Mouse (Mus musculus): ENCODE measurements at regions not wholly inside any gene's neighbourhood (a gene's known extent, or its start where the extent isn't known, plus 50 kb on each side); places are given as distances from the start of the nearest gene placed in this dataset.

DNA sequence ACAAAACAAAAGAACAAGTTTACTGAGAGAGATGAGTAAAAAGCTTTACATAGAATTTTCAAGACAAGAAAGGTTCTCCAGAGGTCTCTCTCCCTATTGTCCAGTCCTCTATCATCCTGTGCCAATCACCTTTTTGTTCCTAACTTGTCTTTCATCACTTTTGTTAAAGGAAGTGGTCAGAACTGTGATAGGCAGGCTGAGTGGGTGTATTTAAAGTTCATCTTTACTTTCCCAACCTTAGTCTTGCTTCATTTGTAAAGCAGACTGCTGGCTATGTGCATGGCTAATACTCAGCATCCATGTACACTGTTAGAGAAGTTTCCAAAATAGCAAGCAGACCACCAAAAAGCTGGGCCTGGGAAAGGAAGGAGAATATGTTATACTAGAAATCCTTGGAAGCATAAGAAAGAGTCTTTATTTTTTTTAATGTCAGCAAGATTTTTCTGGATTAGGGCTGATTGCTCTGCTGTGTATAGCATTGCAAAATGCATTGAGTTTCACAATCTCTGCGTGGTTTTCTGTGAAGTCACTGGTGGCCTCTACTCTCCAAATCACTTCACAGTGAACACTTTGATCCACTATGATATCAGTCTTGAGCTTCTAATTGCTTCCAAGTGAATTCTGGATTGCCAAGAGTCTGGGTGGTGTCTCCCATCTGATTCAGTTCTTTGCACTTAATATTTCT is 973.8 kb downstream of the Gsdmc2 start (continued):
- no peak for TF ChIP-seq TCF12 (IDR thresholded peaks at IDR 0.05; ENCODE audit: low read depth, low read length)

DNA sequence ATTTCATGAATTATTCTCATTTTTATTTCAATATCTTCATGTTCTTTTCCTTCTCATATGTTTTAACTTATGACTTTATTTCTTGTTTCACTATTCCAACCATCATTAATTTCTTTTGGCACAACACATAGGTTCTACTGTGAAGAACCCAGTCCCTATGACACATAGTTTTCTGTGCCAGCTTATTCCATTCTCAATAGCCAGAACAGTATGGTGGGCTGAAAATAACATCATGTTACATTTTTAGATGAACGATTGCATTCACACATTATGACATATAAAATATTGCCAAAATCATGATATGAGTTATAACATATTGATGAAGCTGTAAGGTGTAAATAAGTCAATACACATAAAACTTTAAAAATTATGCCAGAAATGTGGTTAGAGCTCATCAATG is 982.4 kb downstream of the Gsdmc2 start:
- Histone ChIP-seq H3K27me3 (replicated peaks) (no peaks in the 10 kb centered on the region), H3K4me1 (ENCODE audit: control insufficient read depth in 1 of 2, insufficient read depth in 2 of 2) (no peaks in the 10 kb centered on the region), H3K9me3 (replicated peaks; ENCODE audit: low read length) (no peaks in the 10 kb centered on the region), H3K27ac (ENCODE audit: insufficient read depth, low read depth) (no peak overlapping the region), H3K9ac (ENCODE audit: insufficient read depth, low read depth) (no peak overlapping the region), H3K4me2 (ENCODE audit: insufficient read depth, low read depth, poor library complexity, severe bottlenecking) (no peak overlapping the region), H3K4me3 (replicated peaks in 1 of 3; ENCODE audit: low read depth in 2 of 3, low read length in 2 of 3, poor library complexity in 1 of 3) (no peak overlapping the region), H3K36me3 (replicated peaks in 1 of 2; ENCODE audit: control insufficient read depth in 1 of 2, insufficient read depth in 1 of 2, low read length in 1 of 2) (no peaks in the 10 kb centered on the region), H3K79me2 (replicated peaks; ENCODE audit: control insufficient read depth, extremely low read depth, insufficient read depth, poor library complexity, severe bottlenecking) (no peaks in the 10 kb centered on the region)
- no peak for DNase-seq (ENCODE audit: extremely low read depth)
- in situ Hi-C loops (cut with MboI; ENCODE audit: low pct_ligation_motif_present, low pct_unique_long_range_greater_than_20kb, low sequenced_read_pairs), result no loop called here
- TF ChIP-seq BHLHE40 (IDR thresholded peaks at IDR 0.05; ENCODE audit: low read depth, low read length), result no peak
- no peak for TF ChIP-seq SIN3A (IDR thresholded peaks at IDR 0.05; ENCODE audit: low read length)
- no peak for TF ChIP-seq POLR2A (IDR thresholded peaks at IDR 0.05; ENCODE audit: low read depth, low read length)
- no peak for TF ChIP-seq PAX5 (IDR thresholded peaks at IDR 0.05; ENCODE audit: low read length)
- no peak for TF ChIP-seq MAFK (IDR thresholded peaks at IDR 0.05; ENCODE audit: insufficient replicate concordance, low read length)
- dilution Hi-C loops (cut with MboI; ENCODE audit: extremely low pct_ligation_motif_present, extremely low pct_unique_long_range_greater_than_20kb, low sequenced_read_pairs), result no loop called here

DNA sequence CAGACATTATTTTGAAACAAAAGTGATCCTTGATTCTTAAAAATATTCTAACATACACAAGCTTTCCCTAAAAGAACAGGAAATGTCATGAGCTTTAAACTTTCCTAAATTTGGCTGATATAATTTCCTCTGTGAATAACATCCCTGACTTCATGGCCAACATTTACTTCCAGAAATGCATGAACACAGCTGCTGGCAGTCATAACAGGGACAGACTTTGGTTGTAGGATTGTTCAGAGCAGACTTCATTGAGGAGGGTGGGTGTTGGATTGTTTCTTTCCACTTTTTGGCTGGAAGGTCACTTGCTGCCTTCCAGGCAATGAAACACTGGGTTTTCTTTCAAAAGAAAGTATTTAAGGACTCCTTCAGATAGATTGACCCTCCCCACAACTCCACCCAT is 983.6 kb downstream of the Gsdmc2 start:
- in situ Hi-C loops (cut with MboI; ENCODE audit: low pct_ligation_motif_present, low pct_unique_long_range_greater_than_20kb, low sequenced_read_pairs) (no loop called here), dilution Hi-C loops (cut with MboI; ENCODE audit: extremely low pct_ligation_motif_present, extremely low pct_unique_long_range_greater_than_20kb, low sequenced_read_pairs) (no loop called here)
- no peaks in the 10 kb centered on the region for H3K27me3 ChIP-seq (replicated peaks)
- no peak for DNase-seq (ENCODE audit: extremely low read depth)
- H3K9me3 ChIP-seq (replicated peaks; ENCODE audit: low read length), result no peaks in the 10 kb centered on the region
- H3K9ac ChIP-seq (ENCODE audit: insufficient read depth, low read depth), result no peak overlapping the region
- H3K4me1 ChIP-seq (ENCODE audit: control insufficient read depth in 1 of 2, insufficient read depth in 2 of 2), result no peaks in the 10 kb centered on the region
- no peak overlapping the region for H3K27ac ChIP-seq (ENCODE audit: insufficient read depth, low read depth)
- H3K4me3 ChIP-seq (replicated peaks in 1 of 3; ENCODE audit: low read depth in 2 of 3, low read length in 2 of 3, poor library complexity in 1 of 3), result no peak overlapping the region
- no peak overlapping the region for H3K4me2 ChIP-seq (ENCODE audit: insufficient read depth, low read depth, poor library complexity, severe bottlenecking)
- no peaks in the 10 kb centered on the region for H3K36me3 ChIP-seq (replicated peaks in 1 of 2; ENCODE audit: control insufficient read depth in 1 of 2, insufficient read depth in 1 of 2, low read length in 1 of 2)
- no peaks in the 10 kb centered on the region for H3K79me2 ChIP-seq (replicated peaks; ENCODE audit: control insufficient read depth, extremely low read depth, insufficient read depth, poor library complexity, severe bottlenecking)
- TF ChIP-seq SMC3 (IDR thresholded peaks at IDR 0.05; ENCODE audit: low read depth, low read length) (no peak), MAX (IDR thresholded peaks at IDR 0.05; ENCODE audit: low read length) (no peak), UBTF (IDR thresholded peaks at IDR 0.05; ENCODE audit: low read depth, low read length) (no peak), ZKSCAN1 (IDR thresholded peaks at IDR 0.05; ENCODE audit: borderline replicate concordance, low read depth, low read length) (no peak), CTCF (conservative IDR thresholded peaks at IDR 0.05 in 1 of 2, IDR thresholded peaks at IDR 0.05 in 1 of 2; ENCODE audit: low read depth in 2 of 2, low read length in 2 of 2) (no peak)

DNA sequence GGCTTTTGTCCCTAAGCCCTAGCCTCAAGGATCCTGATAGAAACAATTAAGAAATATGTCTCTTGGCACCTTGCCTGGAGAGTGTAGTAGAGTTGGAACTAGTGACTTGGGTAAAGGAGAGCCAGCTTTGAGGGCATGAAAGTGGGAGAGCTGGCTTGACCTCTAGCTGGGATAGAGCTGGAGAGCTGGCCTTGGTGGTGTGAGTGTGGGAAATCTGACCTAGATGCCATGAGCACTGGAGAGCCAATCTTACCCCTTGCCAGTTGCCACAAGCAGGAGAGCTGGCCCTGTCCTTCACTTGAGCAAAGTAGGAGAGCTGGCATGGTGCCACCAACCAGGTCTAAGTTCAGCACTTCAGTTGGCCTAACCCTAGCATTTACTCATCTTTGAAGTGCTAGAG is 995.7 kb downstream of the Gsdmc2 start:
- Histone ChIP-seq H3K27me3 (replicated peaks) (no peaks in the 10 kb centered on the region), H3K36me3 (replicated peaks in 1 of 2; ENCODE audit: control insufficient read depth in 1 of 2, insufficient read depth in 1 of 2, low read length in 1 of 2) (no peaks in the 10 kb centered on the region), H3K4me1 (ENCODE audit: control insufficient read depth in 1 of 2, insufficient read depth in 2 of 2) (no peaks in the 10 kb centered on the region), H3K9me3 (replicated peaks; ENCODE audit: low read length) (no peaks in the 10 kb centered on the region), H3K27ac (ENCODE audit: insufficient read depth, low read depth) (no peak overlapping the region), H3K4me3 (replicated peaks in 1 of 3; ENCODE audit: low read depth in 2 of 3, low read length in 2 of 3, poor library complexity in 1 of 3) (no peak overlapping the region), H3K79me2 (replicated peaks; ENCODE audit: control insufficient read depth, extremely low read depth, insufficient read depth, poor library complexity, severe bottlenecking) (no peaks in the 10 kb centered on the region), H3K9ac (ENCODE audit: insufficient read depth, low read depth) (no peak overlapping the region), H3K4me2 (ENCODE audit: insufficient read depth, low read depth, poor library complexity, severe bottlenecking) (no peak overlapping the region)
- in situ Hi-C loops (cut with MboI; ENCODE audit: low pct_ligation_motif_present, low pct_unique_long_range_greater_than_20kb, low sequenced_read_pairs), result no loop called here
- no peak for DNase-seq (ENCODE audit: extremely low read depth)
- dilution Hi-C loops (cut with MboI; ENCODE audit: extremely low pct_ligation_motif_present, extremely low pct_unique_long_range_greater_than_20kb, low sequenced_read_pairs), result no loop called here
- TF ChIP-seq MXI1 (IDR thresholded peaks at IDR 0.05; ENCODE audit: low read depth, low read length) (no peak), MAZ (IDR thresholded peaks at IDR 0.05; ENCODE audit: low read depth, low read length) (no peak), POLR2A (IDR thresholded peaks at IDR 0.05; ENCODE audit: low read depth, low read length) (no peak), ETS1 (conservative IDR thresholded peaks at IDR 0.05; ENCODE audit: low read depth, low read length) (no peak), MAX (IDR thresholded peaks at IDR 0.05; ENCODE audit: low read length) (no peak), IRF4 (IDR thresholded peaks at IDR 0.05; ENCODE audit: low read depth, low read length) (no peak), RAD21 (IDR thresholded peaks at IDR 0.05; ENCODE audit: low read depth, low read length) (no peak), RCOR1 (conservative IDR thresholded peaks at IDR 0.05; ENCODE audit: low read depth, low read length) (no peak), HCFC1 (IDR thresholded peaks at IDR 0.05; ENCODE audit: low read depth, low read length) (no peak), MYC (IDR thresholded peaks at IDR 0.05; ENCODE audit: low read depth, low read length) (no peak), JUND (conservative IDR thresholded peaks at IDR 0.05; ENCODE audit: low read depth, low read length) (no peak)
